Mouse (Mus musculus): ENCODE measurements around the gene Faf1. TPM values are rescaled to one million over a fixed set of nuclear protein-coding genes. Genes with fewer than 3 reads are reported as not detected.

Faf1 gene
- total and polyA plus RNA-seq, 3 experiments, result 34.9 to 52.8 (median 38.2) TPM

DNA sequence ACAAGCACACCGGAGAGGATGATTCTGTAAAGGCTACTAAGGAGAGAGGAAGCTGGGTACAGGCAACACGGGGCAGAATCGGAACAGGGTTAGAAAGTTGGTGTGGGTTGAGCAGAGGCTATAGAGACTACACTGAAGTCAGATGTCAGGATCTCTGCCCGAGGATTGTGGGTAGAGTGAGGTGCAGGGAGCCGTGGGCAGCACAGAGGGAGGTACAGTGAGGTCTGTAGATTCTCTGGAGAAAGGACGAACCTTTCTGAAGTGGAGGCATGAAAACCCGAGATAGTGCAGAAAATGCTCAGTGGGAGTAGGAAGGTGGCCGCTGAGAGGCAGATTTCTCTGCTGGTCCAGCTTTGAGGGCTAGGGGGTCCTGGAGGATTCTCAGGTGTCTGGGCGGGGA, 309.9 kb downstream of the Faf1 start:
- H3K4me1 ChIP-seq (ENCODE audit: control insufficient read depth in 1 of 2, insufficient read depth in 2 of 2), result no peaks in the 10 kb centered on the region
- no peak overlapping the region for H3K4me2 ChIP-seq (ENCODE audit: insufficient read depth, low read depth, poor library complexity, severe bottlenecking)
- no peak for DNase-seq (ENCODE audit: extremely low read depth)
- in situ Hi-C loops (cut with MboI; ENCODE audit: low pct_ligation_motif_present, low pct_unique_long_range_greater_than_20kb, low sequenced_read_pairs), result no loop called here
- TF ChIP-seq ZNF384 (IDR thresholded peaks at IDR 0.05; ENCODE audit: low read depth, low read length) (no peak), USF2 (conservative IDR thresholded peaks at IDR 0.05; ENCODE audit: low read depth, low read length) (no peak), ZC3H11A (IDR thresholded peaks at IDR 0.05; ENCODE audit: low read depth, low read length) (no peak), ZMIZ1 (IDR thresholded peaks at IDR 0.05; ENCODE audit: low read depth, low read length) (no peak), MAX (IDR thresholded peaks at IDR 0.05; ENCODE audit: low read length) (no peak), MAZ (IDR thresholded peaks at IDR 0.05; ENCODE audit: low read depth, low read length) (no peak), POLR2AphosphoS2 (IDR thresholded peaks at IDR 0.05; ENCODE audit: low read depth, low read length) (no peak)
- dilution Hi-C loops (cut with MboI; ENCODE audit: extremely low pct_ligation_motif_present, extremely low pct_unique_long_range_greater_than_20kb, low sequenced_read_pairs), result no loop called here
- peaks cover 0 to 6% of the 10 kb centered on the region in 2 experiments for H3K36me3 ChIP-seq (replicated peaks in 1 of 2; ENCODE audit: control insufficient read depth in 1 of 2, insufficient read depth in 1 of 2, low read length in 1 of 2)
- no peaks in the 10 kb centered on the region for H3K27me3 ChIP-seq (replicated peaks)
- no peak overlapping the region for H3K27ac ChIP-seq (ENCODE audit: insufficient read depth, low read depth)
- no peak overlapping the region for H3K4me3 ChIP-seq (replicated peaks in 1 of 3; ENCODE audit: low read depth in 2 of 3, low read length in 2 of 3, poor library complexity in 1 of 3)
- no peak overlapping the region for H3K9ac ChIP-seq (ENCODE audit: insufficient read depth, low read depth)
- H3K9me3 ChIP-seq (replicated peaks; ENCODE audit: low read length), result peaks cover 27% of the 10 kb centered on the region
- H3K79me2 ChIP-seq (replicated peaks; ENCODE audit: control insufficient read depth, extremely low read depth, insufficient read depth, poor library complexity, severe bottlenecking), result no peaks in the 10 kb centered on the region

DNA sequence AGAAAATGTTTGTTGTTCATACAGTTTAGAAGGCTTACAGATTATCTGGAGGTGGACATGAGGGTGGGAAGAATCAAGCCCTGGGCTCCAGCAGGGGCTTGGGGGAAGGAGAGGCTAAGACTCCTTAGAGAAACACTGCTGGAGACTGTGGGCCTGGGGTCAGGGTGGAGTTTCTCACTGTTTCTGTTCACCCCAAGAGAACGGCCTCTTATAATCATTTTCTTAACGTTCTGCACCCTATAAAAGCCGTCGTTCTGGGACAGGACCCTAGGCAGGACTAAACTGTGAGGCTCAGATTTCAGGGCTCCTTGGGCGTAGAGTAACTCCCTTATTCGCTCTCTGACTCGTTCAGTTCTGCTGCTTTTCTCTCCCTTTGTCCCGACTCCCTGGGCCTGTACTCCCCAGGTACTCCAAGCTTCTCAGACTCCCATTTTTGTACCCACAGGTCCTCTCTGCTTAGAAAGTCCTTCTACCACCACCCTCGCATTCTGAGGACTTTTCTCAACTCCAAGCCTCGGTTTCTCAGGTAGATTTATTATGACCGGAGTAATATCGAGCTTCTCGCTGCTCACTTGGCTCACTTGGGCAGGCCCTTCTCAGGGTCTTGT, 310.5 kb downstream of the Faf1 start:
- H3K27me3 ChIP-seq (replicated peaks), result no peaks in the 10 kb centered on the region
- H3K36me3 ChIP-seq (replicated peaks in 1 of 2; ENCODE audit: control insufficient read depth in 1 of 2, insufficient read depth in 1 of 2, low read length in 1 of 2), result peaks cover 0 to 5% of the 10 kb centered on the region in 2 experiments
- TF ChIP-seq PAX5 (IDR thresholded peaks at IDR 0.05; ENCODE audit: low read length) (no peak), CTCF (conservative IDR thresholded peaks at IDR 0.05 in 1 of 2, IDR thresholded peaks at IDR 0.05 in 1 of 2; ENCODE audit: low read depth in 2 of 2, low read length in 2 of 2) (no peak), TCF12 (IDR thresholded peaks at IDR 0.05; ENCODE audit: low read depth, low read length) (no peak), SMC3 (IDR thresholded peaks at IDR 0.05; ENCODE audit: low read depth, low read length) (no peak), CHD1 (IDR thresholded peaks at IDR 0.05; ENCODE audit: low read depth, low read length) (no peak), MAFK (IDR thresholded peaks at IDR 0.05; ENCODE audit: insufficient replicate concordance, low read length) (no peak), TBP (conservative IDR thresholded peaks at IDR 0.05; ENCODE audit: low read depth, low read length) (no peak), SIN3A (IDR thresholded peaks at IDR 0.05; ENCODE audit: low read length) (no peak), IRF4 (IDR thresholded peaks at IDR 0.05; ENCODE audit: low read depth, low read length) (no peak), JUN (IDR thresholded peaks at IDR 0.05; ENCODE audit: insufficient read depth, low read depth, low read length) (no peak), USF1 (IDR thresholded peaks at IDR 0.05; ENCODE audit: low read depth, low read length) (no peak), MAX (IDR thresholded peaks at IDR 0.05; ENCODE audit: low read length) (no peak), RCOR1 (conservative IDR thresholded peaks at IDR 0.05; ENCODE audit: low read depth, low read length) (no peak), KAT2A (IDR thresholded peaks at IDR 0.05; ENCODE audit: insufficient replicate concordance, low read length) (no peak)
- no peak overlapping the region for H3K27ac ChIP-seq (ENCODE audit: insufficient read depth, low read depth)
- no peak overlapping the region for H3K4me2 ChIP-seq (ENCODE audit: insufficient read depth, low read depth, poor library complexity, severe bottlenecking)
- H3K4me1 ChIP-seq (ENCODE audit: control insufficient read depth in 1 of 2, insufficient read depth in 2 of 2), result no peaks in the 10 kb centered on the region
- H3K9me3 ChIP-seq (replicated peaks; ENCODE audit: low read length), result peaks cover 22% of the 10 kb centered on the region
- H3K9ac ChIP-seq (ENCODE audit: insufficient read depth, low read depth), result no peak overlapping the region
- H3K4me3 ChIP-seq (replicated peaks in 1 of 3; ENCODE audit: low read depth in 2 of 3, low read length in 2 of 3, poor library complexity in 1 of 3), result no peak overlapping the region
- DNase-seq (ENCODE audit: extremely low read depth), result no peak
- dilution Hi-C loops (cut with MboI; ENCODE audit: extremely low pct_ligation_motif_present, extremely low pct_unique_long_range_greater_than_20kb, low sequenced_read_pairs) (no loop called here), in situ Hi-C loops (cut with MboI; ENCODE audit: low pct_ligation_motif_present, low pct_unique_long_range_greater_than_20kb, low sequenced_read_pairs) (no loop called here)
- H3K79me2 ChIP-seq (replicated peaks; ENCODE audit: control insufficient read depth, extremely low read depth, insufficient read depth, poor library complexity, severe bottlenecking), result no peaks in the 10 kb centered on the region
